Mouse (Mus musculus): ENCODE data around the gene Gen1.

Gen1 gene

DNA sequence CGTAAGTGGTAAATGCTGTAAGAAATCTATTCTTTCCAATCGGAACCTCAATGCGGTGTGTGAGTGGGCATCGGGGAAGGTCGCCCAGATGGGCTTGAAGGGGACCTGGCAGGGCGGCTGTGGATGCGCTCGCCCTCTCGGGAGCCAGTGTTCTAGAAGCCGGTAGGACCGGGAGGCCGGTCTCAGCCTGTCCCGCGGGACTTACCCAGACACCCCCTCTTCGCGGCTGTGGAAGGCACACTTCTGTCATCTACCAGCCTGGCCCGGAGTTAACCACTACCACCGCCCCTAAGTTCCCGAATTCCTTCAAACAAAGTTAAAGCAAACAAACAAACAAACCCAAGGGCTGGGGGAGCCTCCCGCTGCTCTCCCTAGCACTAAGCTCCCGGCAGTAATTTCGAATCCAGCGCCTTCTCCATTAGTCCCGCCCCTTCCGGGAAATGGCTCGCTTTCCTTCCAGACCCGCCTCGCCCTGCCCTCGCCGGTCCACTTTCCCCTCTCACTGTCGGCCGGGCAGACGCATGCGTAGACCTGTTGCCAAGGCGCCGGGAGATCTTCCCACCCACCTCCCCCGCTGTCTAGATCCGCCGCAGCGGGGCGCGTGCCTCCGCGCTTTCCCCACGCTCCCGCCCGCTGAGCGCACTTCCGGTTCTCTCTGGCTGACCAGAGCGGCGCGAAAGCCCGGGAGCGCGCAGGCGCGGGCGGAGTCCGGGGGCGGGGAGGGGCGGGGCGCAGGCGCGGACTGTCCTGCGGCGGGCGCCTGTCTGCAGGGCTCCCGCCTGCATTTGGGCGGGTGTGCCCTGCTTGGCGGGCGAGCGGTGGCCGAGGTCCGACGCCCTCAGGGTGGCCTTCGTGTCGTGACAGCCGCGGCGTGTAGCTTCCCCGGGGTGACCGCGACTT is at the start of gene Gen1, which contains the start of gene Smc6:
Gene Gen1 (minus strand): TSS at position 420 of the 900 bp plus-strand sequence.
Gene Smc6 (plus strand): TSS at position 505 of the 900 bp plus-strand sequence.
- DNase-seq (ENCODE audit: low read depth, low spot score): peak; percentile 98

DNA sequence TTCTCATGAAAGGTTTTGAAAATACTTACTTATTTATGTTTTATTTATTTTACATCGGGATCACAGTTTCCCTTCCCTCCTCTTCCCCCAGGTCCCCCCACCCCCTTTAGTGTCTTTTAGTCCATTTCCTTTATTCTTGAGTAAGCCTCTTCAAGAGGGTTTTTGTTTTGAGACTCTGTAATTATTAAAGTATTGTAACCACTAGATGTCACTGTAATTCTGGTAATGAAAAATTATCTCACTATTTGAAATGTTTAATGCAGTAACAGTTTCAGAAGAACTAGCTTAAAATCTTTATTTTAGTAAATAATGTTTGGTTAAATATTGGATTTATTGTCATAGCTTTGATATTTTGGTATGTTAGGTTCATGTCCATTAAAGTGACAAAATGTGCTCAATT is 48.2 kb upstream of the Gen1 start:
- DNase-seq (ENCODE audit: low read depth, low spot score): no peak

DNA sequence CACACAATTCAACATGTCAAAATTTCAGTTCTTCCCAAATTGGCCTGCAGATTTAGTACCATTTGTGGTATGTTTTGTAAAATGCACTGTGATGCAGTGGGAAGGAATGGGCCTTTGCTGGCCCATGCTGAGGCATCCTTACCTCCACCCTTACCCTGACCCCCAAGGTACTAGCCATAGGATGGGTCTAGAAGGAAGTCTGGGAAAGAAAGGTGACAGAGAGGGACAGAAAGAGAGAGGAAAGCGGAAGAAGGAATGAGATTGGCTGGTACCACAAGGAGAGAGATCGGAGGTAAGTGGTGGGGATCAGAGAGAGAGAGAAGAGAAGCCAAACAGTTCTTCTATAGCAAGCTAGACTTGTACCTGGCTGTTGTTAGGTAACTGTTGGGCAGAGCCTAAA is 45.5 kb upstream of the Gen1 start:
- no peak for DNase-seq (ENCODE audit: low read depth, low spot score)

DNA sequence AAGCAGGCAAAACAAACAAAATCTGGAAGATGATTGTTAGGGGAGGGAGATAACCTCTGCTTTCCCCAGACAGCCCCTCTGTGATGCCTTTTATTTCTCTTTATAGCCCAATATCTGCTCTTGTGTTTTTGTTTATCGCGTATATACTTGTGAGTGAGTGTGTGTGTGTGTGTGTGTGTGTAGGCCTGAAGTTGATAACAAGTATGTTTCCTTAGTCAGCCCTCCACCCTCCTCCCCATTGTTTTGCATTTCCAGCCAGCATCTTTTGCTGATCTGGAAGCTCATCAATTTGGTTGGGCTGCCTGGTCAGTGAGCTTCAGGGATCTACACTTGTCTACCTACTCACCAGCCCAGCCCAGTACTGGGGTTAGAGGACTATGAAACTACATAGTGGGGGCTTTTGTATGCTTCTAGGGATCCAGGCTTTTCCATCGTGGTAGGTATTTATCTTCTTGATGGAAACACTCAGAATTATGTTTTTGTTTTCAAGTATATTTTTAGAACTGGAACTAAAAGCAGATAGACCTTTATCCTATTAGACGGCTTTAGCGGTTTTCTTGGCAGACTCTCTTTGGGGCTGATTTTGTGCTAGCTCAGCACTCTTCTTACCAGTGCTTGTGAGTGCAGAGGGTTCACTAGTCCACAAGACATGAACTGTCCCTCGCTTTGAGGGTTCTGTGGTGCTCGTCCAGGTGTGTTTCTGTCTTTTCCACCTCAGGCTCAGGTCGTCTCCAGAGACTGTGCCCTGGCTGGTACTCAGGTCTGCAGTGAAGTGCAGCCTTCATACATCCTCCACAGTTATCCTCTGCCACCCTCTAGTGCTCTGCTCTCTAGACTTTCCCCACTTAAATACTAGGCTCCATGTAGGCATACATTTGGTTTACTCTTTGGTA is 41.4 kb upstream of the Gen1 start:
- no peak for DNase-seq (ENCODE audit: low read depth, low spot score)

DNA sequence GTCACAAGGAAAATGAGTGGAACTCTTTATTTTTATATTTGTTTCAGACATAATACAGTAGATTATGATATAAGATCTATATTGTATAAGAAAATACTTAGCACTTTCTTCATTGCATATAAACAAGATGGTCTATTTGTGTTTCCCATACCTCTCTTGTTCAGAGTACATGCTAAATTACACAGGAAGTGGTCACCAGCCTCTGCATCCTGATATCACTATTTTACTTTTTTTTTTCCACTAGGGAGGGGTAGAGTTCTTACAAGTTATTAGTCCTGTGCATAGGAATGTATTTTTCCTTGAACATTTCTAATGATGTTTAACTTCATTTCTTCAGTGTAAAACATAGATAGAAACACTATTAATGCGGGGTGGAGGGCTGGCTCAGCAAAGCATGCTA is 35.3 kb upstream of the Gen1 start:
- DNase-seq (ENCODE audit: low read depth, low spot score): no peak

DNA sequence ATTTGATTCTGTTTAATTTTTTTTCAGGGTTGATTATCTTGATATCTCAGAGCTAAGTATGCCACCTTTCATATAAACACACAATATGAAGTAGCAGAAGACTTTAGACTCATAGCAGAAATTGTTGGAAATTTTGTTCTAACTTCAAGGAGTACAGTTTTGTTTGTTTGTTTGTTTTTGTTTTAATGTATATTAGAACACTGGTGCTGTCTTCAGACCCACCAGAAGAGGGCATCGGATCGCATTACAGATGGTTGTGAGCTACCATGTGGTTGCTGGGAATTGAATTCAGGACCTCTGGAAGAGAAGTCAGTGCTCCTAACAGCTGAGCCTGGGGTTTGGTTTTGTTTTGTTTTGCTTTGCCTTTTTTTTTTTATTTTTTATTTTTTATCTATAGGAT is 20.8 kb upstream of the Gen1 start:
- no peak for DNase-seq (ENCODE audit: low read depth, low spot score)

DNA sequence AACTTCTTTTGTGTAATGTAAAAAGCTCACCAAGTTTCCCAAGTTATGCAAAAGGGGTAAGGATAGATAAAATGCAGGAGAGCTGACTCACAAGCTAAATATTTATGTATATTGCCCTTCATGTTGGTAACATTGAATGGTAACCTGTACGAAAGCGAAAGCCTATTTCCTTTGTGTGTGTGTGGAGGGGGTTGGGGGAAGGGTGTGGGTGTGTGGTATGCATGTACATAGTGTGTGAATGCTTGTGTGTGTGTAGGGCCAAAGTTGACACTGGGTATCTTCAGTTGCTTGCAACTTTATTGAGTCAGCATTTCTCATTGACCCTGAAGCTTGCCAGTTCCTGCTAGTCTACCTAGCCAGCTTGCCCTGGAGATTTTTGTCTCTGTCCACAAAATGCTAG is 16.0 kb upstream of the Gen1 start:
- DNase-seq (ENCODE audit: low read depth, low spot score): no peak

DNA sequence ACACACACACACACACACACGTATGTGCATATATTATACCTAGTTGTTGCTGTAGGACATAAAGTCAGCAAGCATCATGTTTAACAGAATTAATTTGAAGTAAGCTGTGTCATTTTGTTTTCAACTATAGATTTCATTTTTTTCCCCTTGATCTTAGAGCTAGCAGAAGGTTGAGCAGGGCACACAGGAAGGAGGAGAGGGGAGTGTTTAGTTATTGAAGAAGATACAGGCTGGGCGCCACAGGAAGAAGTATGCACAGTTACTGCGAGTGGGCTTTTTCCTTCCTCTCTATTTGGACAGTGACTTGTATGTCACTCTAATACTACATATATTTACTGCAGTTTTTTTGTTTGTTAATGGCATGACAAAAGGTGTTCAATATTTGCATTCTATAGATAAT is 14.3 kb upstream of the Gen1 start:
- no peak for DNase-seq (ENCODE audit: low read depth, low spot score)

DNA sequence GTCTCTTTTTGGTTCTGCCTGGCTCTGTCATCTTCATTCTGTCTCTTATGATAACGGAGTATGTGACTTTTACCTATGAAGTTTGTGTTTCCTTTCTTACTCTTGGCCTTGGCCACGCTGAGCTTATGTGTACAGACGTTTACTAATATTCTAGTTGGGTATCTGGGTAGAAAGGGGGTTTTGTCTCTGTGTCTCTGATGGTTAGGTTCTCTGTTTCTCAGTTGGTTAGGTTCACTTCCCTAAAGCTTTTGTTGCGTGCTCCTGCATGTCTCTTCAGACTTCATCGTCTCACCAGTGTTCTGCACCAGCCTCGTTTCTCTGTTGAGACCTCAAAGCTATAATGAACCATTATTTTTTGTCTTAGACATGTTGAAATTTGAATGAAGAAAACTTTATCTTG is 11.6 kb upstream of the Gen1 start:
- no peak for DNase-seq (ENCODE audit: low read depth, low spot score)

DNA sequence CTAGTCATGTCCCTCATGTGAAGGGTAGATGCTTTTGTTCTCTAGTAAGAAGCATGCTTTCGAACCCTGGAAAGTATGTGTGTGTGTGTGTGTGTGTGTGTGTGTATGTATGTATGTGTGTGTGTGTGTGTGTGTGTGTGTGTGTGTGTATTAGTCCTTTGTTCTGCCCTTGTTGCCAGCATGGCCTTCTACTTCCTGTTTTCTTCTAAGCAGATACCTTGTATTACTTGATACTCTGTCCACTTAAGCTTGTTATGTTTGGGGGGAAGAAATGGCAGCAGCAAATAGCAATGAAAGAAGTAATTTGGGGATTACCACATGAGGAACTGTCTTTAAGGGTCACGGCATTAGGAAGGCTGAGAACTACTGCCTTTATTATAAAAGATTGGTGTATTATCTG is 11.0 kb upstream of the Gen1 start:
- no peak for DNase-seq (ENCODE audit: low read depth, low spot score)

DNA sequence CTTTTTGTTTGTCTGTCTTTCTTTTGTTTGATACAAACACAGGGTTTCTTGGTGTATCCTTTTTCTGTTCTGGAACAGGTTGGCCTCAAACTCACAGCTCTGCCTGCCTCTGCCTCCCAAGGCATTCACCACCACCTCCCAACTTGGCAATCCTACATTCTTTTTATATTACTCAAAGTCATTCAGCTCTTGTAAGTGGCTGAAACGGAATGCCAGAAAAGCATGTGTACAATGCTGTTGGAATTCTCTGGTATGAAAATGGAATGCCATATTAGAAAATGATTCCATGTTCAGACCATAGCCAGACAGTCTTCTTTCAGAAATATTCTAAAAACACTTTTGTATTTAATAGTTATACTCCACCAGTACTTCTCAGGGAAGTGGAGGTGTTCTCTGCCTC is 7.6 kb upstream of the Gen1 start:
- no peak for DNase-seq (ENCODE audit: low read depth, low spot score)

DNA sequence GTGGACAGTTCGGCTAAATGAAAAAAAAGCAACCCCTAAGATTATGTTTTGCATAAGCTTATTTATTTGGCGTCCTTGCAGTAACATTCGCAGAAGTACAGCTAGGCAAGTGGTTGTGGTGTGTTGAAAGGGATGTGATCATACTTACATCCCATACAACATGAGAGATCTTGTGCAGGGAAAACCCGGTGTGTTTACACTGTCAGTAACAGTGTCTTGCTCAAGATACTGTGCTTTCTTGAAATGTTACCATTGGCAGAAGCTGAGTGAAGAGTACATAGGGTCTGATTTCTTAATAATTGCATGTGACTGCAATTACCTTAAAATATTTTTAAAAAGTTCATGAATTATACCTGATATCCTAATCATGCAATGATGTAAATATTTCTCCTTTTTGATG is 7.0 kb upstream of the Gen1 start:
- no peak for DNase-seq (ENCODE audit: low read depth, low spot score)

DNA sequence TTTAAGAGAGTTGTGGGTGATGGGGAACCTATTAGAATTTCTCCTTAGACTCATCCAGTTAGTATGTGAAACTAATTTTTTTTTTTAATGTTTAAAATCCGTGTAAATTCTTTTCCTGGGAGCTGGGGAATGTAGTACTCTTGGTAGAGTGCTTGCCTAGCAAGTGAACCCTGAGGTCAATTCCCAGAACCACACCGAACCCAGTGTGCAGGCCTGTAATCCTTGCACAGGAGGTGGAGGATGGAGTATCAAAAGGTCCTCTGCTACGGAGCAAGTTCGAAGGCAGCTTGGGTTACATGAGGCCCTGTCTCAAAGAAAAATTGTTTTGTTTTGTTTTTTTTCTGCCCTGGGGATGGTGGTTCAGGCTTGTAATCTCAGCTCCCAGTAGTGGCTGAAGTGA is 1.4 kb upstream of the Gen1 start:
- DNase-seq (ENCODE audit: low read depth, low spot score): peak; percentile 8

DNA sequence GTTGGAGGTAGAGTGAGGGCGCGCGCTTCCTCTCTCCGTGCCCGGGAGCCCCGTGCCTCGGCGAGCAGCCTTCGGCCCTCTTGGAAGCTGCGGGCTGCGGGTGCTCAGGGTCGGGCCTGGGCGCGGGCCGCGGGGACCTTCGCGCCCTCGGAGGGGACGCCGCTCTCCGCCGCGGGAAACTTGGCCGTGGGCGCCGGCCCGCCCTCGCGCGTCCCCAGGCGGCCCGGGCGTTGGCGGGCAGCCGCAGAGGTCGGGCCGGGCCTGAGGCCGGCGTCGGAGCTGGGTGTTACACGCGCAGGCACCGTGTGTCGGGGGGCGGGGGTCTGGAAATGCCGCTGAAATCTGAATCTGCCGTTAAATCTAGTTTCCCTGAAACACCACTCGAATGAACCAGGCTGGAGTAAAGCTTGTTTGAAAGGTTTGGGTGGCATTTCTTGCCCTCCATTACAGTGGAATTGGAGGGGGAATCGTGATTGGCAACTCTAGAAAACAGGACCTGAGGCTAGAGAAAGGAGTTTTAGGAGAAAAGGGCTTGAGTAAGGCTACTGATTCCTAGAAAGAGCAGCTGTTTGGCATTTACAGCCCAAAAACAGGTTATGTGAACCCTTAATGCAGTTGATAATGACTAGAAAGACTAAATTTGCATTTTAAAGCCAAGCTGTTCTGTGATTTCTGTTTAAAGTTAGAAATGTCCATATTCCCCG is 833 bp upstream of the Gen1 start:
- DNase-seq (ENCODE audit: low read depth, low spot score): peak; percentile 27

DNA sequence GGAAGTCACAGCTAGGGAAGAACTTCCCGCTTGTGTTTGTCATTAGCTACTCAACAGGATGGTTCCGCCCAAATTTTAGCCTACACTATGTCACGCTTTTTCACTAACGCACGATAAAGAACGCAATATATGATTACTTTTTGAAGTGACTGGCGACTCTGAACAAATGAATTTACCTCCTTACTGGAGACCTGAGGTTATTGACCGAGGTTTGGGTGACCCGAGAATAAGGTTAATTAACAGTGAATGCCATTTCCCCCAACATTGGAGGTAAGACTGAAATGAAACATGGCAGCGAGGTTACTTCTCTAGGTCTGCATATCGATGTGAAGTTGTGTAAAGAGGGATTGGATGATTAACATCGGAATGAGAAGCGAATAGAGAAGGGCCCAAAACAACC is 706 bp downstream of the Gen1 start:
- peak; percentile 18 for DNase-seq (ENCODE audit: low read depth, low spot score)

DNA sequence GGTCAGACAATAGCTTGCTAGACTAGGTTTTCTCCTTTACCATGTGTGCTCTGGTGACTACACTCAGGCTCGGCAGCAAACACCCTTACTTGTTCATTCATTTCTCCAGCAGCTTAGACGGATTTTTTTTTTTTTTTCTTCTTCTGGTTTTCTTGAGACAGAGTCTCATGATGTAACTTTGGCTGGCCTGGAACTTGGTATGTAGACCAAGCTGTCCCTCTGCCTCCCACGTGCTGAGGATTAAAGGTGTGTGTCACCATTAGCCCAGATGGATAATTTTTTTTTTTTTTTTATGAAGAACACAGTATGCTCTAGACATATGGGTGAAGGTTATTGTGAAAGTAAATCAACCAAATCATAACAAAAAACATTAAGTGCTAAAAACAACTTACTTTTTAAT is 15.3 kb downstream of the Gen1 start:
- DNase-seq (ENCODE audit: low read depth, low spot score): no peak

DNA sequence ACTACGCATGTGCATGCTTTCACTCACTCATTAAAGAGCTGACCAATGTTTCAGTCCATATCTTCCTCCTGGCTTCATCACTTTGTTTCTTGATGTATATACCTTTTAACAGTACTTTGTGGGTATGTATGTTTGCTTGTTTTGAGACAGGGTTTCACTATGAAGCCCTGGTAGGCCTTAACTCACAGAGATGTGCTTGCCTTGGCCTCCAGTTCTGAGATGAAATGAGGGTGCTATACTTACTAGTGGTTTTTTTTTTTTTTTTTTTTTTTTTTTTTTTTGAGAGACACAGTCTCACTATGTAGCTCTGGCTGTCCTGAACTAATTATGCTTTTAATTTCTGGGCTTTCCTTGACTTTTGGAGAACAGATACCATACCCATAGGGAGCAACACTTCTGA is 18.1 kb downstream of the Gen1 start:
- DNase-seq (ENCODE audit: low read depth, low spot score): no peak

DNA sequence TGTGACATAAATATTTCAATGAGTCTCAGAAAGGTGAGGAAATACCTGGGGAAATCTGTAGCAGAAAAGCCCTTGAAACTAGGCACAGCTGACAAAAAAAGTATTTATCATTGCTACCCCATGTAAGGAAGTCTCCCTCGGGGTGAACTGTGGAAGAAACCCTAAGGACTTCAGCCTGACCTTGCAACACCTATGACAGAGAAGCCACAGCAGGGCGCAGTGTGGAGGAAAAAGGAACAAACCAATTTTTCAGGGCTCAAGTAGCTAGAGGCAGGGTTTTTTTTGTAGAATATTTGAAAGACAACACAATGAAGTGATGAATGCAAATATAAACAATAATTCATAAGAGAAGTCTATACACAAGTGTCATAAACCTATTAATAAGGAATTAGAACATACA is 29.6 kb downstream of the Gen1 start:
- no peak for DNase-seq (ENCODE audit: low read depth, low spot score)

DNA sequence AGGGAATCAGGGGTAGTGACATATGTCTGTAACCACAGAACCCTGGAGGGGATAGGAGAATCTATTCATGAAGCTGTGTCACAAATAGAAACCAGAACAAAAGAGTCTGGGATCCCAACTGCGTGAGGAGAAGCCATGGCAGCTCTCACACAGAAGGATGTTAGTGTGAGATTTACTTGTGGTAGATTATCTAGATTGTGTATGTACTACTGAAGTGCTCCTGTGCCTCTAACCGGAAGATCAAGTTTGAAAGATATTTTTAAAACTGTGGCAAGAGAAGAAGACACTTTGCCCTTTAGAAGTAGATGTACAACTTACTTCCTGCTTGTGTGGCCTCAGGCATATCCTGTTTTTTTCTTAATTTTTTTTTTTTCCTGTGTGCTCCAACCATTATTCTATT is 35.3 kb downstream of the Gen1 start:
- no peak for DNase-seq (ENCODE audit: low read depth, low spot score)

DNA sequence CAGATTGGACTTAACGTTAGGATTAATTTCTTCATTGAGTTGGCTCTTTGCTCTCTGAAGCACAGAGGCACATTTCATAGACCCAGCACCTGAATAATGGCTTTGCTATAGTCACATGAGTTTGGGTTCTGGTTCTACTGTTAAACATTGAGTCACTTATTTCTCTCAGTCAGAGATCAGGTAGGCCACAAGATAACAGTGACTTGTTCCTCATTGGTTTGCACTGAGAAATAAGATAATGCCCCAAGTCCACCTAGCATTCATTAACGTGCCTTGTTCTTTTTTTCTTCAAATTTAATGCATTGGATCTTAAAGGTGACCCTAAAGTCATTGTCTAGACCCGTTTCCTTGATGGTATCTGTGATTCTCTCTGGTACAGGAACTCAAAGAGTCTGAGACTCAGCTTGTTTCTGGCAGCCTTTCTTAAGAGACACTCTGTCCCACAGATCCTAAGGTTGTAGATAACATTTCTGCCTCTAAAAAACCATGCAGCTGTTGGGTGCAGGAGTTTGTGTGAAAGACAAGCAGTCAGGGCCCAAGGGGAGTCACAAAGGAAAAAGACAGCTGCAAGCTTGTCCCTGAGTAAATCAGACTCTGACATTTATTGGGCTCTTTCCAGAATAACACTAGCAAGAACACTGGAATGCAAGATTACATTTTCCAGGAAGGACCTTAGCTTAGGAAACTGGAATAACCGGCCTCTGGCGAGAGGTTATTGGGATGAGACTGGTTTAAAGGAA is 38.9 kb downstream of the Gen1 start:
- DNase-seq (ENCODE audit: low read depth, low spot score): no peak

DNA sequence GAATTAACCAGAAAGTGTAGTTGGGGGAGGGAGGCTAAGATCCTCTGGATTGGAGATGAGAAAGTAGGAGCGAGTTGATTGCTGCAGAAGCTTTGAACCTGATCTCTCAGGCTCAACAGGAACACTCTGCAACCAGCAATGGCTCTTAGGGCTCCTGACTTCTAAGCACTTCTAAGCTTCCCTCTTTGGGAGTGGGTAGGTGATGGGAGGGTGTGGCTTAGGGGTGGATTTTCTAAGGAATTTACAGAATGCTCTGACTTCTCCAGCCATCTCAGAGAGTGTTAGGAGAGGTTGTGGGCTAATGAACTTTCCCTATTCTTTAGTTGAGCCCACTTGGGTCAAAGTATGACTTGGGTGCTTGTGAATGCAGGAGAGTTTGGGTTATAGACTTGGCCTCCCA is 39.5 kb downstream of the Gen1 start:
- DNase-seq (ENCODE audit: low read depth, low spot score): no peak

All from forelimb bud, embryonic 11.5 days (tissue).